Mouse (Mus musculus): Measurements from ENCODE around the gene Cnksr1.
"Not testable (repeated sequence)": the region's sequence is repeated elsewhere in the genome, so short reads cannot be mapped to it uniquely, and the experiment has no call there.

The Cnksr1 gene

DNA sequence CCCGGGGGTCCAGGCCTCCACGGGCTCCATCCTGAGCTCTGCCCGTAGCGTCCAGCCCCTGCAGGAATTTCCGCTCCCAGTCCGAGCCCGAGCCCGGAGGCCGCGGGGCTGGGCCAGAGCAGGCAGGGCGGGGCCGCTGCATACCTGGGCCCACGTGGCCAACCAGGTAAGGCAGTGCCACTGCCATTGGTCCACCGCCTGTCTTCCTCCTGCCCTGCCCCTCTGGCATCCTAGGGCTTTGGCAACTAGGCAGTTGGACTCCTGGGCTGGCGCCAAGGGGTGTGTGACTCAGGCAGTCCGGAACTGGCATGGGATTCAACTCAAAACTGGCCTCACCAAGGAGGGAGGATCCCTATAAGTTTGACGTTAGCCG lies at the start of gene Cnksr1:
Cnksr1 (minus strand) TSS at position 121 of the 373 bp plus-strand sequence.
- peak; percentile 94 to 96 for DNase-seq

DNA sequence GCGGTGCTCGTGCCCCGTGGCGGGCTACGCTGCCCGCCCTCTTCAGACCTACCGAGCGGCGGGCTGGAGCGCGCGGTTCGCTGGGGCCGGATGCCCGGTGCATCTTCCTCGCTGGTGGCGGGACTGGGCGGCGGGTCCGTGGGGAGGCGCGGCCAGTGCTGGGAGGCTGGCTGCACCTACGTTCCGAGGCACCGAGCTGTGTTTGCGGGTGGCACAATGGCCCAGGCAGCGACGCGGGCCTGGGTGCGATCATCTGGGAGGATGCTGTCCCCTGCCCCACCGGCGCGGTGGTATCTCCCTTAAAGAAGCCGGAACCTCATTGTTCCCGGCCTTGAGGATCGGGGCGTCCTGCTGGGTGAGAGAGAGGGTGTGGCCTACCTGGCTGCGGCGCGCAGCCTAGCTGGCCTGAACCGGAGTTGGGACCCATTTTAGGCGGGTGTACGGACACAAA lies 49.4 kb upstream of the Cnksr1 start, which contains the start of gene Pdik1l:
Pdik1l (minus strand) TSS at position 321 of the 451 bp plus-strand sequence.
- DNase-seq: peak; percentile 71 to 73

DNA sequence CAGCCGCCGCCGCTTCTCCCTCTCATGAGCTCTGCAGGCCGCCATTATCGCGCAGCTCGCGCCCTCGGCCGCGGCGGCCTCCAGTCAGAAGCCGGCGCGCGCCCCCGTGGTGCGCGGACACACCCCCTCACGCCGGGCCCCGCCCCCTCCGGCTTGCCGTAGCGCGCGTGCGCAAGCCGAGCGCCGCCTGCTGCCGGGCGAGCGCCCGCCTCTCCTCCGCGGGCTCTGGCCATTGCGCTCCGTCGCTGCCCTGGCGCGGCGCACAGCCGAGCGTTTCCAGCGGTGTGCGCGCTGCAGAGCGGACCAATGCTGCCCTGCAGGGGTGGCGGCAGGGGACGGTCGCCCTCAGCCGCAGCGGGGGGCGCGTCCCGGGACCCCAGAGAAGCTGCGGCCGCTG lies 49.0 kb upstream of the Cnksr1 start:
- peak; percentile 88 to 94 for DNase-seq

DNA sequence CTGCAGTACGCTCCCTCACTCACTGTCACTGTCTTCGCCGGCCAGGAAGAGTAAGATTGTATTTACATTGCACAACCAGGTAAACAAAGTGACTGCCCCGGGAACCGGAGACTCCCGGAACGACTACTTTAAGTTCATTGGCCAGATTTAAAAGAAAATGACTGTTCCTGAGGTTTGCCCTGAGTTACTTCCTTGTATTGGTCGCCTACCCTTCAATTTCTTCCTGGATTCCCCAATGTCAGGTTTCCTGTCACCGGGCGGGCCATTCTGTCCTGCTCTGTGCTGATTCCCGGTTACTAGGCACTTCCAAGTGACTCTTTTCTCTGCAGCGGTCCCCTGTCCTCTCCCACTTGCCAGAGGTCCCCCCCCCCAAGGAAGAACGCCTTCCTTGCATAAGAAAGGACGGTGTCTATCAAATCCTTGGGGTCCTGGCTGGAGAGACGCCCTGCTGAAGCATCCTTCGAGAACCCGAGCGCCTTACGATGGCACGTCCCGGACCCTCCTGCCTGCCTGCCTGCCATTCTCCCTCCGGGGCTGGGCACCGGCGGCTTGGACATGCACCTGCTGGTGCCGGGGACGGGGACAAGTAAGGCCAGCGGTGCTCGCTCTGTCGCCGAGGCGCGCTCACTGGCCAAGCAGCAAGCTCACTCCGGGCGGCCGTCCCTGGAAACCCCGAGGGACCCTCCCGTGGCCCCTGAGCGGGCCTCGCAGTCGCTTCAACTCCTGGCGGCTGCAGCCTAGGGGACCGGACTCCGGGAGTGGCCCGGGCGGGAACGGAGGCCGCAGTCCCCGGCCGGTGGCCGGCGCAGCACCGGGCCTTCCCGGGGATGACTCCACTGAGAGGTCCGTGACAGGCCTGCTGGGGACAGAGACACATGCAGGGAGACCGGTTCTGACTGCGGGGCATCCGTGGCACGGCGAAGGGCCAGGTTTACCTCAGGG lies 48.3 kb upstream of the Cnksr1 start:
- DNase-seq: no peak

DNA sequence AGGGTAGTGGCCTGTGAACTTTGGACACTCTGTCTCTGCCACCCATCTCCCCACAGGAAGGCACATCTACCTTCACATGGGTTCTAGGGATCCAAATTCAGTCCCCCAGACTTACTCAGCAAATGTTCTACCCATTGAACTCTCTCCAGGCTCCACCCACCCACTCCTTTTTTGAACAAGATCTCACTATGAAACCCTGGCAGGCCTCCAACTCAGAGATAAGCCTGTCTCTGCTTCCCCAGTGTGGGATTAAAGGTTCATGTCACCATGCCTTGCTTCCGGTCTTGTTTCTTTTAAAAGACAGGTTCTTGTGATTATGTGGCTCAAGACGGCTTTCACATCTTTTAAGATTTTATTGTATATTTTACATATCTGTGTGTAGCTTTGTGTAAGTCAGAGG lies 46.7 kb upstream of the Cnksr1 start:
- DNase-seq: no peak

DNA sequence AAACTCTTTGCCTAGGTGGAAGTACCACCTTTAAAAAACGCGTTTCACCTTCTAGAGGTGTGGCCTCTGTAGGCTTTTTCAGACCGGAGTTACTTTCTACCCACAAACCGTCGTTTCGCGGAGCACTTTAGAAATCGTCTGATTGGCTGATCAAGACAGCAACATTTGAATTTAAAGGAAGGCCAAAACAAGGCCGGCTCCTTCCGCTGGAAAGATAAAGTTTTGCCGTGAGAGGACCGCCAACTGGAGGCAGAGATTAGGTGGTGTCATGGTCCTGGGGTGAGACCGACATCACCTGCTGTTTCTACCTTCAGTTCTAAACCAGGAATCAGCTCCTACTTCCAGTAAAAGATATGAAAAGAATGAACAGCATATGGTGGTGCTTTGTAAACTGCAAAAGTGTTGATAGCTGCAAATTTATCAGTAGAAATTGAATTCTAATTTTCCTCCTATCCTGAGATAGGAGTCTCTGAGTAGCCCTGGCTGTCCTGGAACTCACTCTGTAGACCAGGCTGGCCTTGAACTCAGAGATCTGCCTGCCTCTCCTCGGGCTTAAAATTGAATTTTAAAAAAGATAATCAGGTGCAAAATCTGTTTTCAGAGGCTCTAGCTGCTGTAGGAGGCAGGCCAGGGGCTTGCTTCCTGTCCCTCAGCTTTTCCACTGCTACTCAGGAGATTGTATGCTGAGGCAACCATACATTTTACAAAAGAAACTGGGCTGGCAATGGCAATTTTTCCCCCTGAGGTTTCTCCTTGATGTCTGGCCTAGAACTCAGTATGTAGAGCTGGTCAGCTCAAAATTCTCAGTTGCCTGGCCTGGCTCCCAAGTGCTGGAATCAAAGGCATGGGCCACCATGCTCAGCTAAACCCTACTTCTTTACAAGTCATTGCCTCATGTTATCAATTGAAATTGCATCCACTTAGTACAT lies 35.5 kb upstream of the Cnksr1 start:
- no peak for DNase-seq

DNA sequence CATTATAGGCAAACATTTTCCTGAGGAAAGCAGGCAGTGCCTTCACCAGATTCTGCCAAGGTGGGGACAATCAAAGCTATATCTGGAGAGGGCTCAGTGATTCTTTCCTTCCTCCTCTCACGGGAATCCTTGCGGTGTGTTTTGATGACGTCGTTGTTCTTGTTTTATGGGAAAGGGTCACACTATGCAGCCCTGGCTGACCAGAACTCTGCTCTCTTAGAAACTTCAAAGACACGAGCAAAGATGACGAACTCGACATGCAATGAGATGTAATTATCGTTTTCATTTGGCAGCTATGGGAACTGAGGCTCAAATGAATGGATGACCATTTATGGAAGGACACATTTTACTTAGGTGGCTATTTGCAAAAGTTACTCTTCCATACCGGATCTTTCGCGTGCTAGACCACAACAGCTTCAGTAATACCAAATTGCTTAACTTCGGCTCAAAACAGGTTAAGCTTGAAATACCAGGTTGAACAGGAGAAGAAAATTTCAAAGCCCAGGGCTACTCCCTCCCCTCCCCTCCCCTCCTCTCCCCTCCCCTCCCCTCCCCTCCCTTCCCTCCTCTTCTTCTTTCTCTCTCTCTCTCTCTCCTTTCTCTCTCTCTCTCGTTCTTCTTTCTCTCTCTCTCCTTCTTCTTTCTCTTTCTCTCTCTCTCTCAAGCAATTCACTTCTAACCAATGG lies 34.7 kb upstream of the Cnksr1 start:
- no peak for DNase-seq

DNA sequence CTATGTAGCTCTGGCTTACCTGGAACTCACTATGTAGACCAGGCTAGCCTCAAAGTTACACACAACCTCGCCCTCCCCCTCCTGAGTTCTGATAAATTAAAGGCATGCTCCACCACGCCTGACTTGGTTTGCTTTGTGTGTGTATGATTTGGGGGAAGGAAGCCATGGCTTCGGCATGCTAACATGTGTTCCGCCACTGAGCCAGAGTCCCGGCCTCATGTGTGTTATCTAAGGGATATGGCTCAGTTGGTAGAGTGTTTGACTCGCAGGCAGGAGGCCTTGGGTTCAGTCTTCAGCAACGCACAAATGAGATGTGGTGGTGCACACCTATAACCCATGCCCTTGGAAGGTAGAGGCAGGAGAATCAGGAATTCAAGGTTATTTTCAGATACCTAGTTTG lies 33.8 kb upstream of the Cnksr1 start:
- DNase-seq: no peak

DNA sequence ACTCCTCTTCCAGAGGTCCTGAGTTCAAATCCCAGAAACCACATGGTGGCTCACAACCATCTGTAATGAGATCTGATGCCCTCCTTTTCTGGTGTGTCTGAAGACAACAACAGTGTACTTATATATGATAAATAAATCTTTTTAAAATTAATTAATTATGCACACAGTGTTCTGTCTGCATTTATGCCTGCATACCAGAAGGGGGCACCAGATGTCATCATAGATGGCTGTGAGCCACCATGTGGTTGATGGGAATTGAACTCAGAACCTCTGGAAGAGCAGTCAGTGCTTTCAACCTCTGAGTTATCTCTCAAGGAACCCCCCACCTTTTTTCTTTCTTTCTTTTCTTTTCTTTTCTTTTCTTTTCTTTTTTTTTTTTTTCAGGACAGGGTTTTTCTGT lies 31.4 kb upstream of the Cnksr1 start:
- not testable (repeated sequence) for DNase-seq

DNA sequence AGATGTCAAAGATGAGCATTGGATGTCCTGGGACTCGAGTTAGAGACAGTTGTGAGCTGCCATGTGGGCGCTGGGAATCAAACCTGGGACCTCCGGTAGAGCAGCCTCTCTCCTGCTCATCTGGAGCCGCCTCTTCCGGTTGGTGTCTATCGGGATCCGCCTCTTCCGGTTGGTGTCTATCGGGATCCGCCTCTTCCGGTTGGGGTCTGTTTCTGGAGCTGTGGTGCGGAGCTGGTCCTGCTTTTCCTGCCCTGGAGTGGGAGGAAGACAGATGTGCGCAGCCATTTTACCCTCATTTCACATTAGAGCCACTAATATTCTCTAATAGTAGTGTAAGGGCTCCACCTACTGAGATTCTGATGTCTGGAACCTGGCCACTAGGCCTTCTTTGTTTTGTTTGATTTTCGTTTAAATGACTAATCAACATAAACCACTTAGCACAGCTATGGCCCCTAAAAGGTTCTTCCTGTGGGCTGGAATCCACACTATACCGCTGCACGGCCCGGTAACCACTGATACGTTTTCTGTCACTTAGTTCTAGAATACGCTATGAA lies 30.0 kb upstream of the Cnksr1 start:
- DNase-seq: no peak

DNA sequence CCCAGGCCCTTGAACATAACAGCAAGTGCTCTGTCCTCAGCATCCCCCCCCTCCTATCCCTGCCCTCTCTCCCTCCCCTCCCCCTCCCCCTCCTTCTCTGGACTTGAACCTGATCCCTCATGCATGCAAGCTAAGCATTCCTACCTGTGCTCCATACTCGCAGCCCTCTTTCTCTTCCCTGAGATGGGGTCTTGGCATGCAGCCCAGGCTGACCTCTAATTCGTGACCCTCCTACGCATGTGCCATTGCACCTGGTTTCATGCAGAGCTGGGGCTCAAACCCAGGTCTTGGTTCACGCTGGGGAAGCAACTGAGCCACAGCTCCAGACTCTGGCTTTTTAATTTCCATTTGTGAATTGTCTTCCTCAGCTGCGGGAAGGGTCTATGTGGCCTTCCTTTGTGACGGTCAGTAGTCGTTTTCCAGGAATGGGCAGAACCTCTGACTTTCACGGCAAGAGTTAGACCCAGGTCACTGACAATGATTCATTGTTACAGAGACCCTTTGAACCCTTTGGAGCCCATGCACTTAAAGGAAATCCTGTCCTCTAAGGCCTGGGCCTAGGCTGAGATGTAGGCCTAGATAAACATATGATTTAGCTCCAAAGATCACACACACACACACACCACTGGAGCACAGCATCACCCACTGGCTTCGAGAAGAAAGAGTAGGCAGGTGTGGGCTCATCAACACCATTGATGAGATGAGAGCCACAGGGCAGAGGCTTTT lies 27.8 kb upstream of the Cnksr1 start:
- no peak for DNase-seq

DNA sequence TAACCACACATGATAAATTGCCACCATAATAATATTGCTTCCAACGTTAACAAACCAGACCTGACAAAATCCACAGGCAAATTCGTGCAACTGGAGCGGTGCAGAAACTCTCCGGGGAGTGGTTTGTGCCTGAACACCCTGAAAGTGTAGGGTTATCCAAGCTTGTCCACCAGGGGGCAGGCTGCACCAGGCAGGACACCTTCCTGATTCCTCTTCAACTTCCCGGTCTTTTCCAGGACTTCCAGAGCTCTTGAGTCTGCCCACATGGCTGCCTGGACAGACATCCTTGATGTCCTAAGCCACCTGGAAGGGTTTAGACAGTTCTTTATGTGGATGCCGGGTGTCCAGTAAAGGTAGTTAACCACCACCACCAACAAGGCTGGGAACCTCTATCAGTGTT lies 25.0 kb upstream of the Cnksr1 start:
- peak; percentile 50 to 81 for DNase-seq

DNA sequence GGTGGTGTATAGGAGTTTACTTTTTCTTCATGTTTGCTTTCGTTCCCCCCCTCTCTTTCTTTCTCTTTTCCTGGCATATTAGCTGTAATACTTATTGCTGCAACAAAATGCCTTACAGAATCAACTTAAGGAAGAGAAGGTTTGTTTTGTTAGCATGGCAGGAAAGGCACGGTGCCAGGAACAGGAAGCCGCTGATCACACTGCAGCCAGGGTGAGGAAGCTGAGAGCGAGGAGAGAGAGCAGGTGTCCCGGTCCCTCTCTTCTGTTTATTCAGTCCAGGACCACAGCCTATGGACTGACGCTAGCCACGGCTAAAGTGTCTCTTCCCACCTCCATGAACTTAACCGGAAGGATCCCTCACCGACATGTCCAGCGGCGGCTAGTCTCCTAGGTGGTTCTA lies 20.2 kb upstream of the Cnksr1 start:
- no peak for DNase-seq

DNA sequence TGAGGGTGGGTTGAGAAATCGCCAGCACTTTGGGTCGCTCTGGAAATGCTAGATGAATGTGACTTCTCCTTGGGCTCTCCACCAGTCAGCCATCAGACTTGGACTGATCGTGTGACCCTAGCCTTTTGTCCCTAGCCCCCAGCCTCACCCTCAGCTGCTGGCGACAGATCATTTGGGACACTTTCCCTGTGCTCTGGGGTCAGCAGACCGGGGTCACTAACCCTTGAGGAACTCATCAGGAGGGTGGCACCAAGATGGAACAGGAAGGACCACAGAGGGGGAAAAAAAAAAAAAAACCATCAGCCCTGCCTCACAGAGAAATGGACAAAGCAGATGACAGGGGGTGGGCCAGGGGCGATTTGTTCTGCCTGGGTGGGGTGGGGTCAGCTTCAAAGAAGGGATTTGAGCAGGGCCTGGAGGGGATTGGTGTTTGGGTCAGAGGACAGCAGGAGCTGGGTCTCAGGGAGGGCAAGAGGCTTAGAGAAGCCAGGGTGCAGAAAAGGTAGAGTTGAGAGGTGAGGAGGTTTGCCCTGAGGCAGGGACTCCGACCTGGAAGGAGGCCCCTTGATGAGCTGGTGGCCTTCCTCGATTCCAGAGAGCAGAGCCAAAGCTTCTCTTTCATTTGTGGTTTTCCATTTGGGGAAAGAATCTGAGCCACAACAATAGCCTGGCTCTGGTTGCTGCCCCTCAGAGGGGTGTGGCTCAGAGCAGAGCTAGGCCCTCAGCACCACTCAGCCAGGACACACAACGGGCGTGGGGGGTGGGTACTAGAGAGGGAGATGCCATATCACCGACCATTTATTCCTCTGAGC lies 19.2 kb upstream of the Cnksr1 start:
- no peak for DNase-seq

DNA sequence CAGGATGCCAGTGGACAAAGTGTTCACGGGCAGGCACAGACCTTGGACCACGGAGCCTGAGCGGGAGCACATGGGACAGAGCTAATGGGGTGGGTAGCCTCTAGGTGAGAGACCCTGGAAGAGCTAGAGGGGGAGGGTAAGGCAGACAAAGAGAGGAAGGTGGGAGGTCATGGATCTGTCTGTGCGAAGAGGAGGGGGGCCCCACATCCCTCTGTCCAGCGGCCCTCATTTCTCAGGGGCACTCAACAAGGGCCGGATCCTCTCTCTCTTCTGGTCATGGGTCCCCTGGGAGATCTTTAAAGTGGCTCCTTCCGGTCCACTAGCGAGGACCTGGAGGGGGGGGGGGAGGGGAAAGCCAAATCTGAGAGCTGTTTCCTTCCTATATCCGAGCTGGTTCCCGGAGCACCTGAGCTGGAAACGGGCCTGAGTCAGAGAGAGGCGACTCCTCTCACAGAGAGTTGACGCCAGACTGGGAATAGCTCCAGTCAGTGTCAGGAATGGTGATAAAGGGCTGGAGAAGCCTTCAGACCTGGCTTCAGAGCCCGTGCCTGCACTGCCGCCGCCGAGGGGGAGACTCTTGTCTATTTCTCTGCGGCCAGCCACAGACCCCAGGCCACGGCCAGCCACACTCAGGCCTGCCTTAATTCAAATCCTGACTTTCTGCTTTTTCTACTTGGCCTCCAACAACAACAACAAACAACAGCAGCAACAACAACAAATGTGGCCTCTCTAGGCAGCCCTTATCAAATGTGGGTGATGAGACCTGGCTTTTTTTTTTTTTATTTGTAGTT lies 18.4 kb upstream of the Cnksr1 start:
- DNase-seq: peak in 1 of 2 experiments; percentile 46

DNA sequence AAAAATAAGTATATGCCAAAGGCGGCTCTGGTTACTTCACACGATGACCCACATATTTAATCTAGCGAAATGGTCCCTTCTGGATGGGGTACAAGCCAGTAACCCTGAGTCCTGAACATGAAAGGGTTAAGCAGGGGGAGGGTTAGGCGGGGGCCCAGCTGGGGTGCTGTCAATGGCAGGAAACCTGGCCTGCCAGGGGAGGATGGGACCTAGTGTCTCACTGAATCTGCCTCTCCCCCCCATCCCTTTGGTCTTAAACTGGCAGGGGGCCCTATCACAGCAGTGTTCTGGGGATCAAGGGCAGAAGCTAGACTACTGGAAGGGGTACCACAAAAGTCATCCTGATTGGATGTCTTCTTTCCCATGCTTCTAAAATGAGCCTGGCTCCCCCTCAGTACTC lies 17.7 kb upstream of the Cnksr1 start:
- DNase-seq: no peak

DNA sequence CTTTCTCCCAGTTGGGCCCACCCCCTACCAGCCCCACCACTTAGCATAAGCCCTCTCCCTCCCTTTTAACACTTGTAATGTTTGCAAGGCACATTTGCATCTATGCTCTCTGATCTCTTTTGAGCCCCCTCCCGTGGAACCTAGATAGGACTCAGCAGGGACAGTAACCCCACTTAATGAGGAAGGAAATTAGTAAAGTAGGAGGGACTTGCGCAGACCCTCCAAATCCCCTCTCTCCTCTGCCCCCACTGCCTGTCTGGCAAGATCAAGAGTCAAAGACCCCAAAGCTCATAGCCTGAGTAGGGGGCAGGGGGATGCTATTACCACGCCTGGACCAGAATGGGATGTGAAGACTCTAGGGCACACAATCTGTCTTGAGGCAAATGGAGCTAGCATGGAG lies 16.6 kb upstream of the Cnksr1 start:
- no peak for DNase-seq

DNA sequence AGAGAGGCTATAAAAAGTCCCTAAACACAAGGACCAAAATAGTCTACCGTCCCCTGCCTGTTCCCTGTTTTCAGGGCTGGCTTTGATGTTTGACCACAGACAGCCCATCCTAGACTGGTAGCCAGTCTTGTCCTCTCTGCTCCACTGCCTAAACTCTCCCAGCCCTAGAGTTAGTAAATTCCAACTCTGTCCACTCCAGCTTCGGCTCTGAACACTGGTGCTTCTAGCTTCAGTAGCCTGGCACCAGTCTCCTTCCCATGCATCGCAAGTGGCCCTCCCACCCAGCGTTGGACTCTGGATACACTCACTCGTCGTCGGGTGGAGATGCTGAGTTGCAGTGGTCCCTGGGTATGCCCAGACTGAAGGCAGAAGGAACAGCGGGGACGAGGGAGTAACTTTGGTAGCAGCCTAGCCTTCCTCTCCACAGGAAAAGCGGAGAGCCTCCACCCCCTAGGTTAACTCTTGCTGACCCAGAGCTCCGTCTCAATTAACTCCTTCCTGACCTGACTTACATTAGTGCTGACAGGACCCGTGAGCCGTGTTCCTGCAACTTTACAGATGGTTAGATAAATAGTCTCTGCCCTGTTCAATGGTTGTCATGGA lies 15.6 kb upstream of the Cnksr1 start, which contains the start of gene Grrp1:
Grrp1 (minus strand) TSS at position 385 of the 603 bp plus-strand sequence.
- DNase-seq: no peak

DNA sequence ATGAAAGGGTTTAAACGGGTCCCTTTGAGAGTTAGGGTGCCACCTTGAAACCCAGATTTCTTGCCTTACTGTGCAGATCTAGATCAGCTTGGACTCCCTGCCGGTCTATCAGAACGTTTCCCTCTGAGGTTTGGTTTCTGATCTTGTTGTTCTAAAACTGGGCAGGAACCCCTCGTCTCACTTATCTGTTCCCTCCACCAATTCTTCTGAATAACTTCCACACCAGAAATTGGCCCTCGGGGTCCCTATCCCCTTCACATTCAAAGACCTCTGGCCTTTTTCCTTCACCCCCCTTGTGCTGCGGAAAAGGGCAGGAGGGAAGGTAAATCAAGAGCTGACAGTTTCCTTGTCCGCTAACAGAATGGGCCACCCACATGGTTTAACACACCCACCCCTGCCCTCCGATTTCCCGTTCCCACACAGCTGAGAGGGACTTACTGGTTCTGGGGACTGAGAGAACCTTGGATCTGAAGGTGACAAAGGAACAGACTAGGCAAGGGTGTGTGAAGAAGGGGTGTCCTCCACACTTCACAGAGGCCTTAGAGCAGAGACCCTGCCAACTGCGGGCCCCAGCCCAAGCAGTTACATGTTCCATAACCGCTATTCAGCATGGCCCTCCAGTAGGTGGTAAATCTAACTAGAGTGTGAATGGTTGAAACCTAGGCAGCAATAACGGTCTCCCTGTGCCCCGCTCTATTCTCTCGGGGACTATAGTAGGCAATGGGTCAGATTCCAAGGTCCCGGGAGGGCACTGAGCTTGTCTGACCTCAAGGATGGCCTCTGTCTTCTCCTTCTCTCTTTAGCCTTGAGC lies 14.9 kb upstream of the Cnksr1 start:
- peak; percentile 36 to 38 for DNase-seq
